Mouse (Mus musculus) embryonic facial prominence, embryonic 14.5 days (tissue): ENCODE data around the gene Hist1h3b. TPM values are rescaled to one million over a fixed set of nuclear protein-coding genes. Genes with fewer than 3 reads are reported as not detected.

Source experiments
- ATAC-seq: fragments of 200-750 bp; cut with Nextera tagmentation; 2 replicates; pipeline ENCODE4 v1.8.0; 2017; ENCODE audit warnings: low read depth, moderate number of reproducible peaks, moderate TSS enrichment
- DNase-seq: peaks from one replicate; pipeline ENCODE4 v3.0.0-alpha.2; 2015; ENCODE audit warnings: low spot score
- H3K27ac ChIP-seq: fragments of 300-500 bp; sonication (generic); replicated peaks from 2 replicates; pipeline ENCODE4 v1.5.1; 2014; ENCODE audit warnings: low read depth, mild to moderate bottlenecking, low read length, moderate library complexity
- H3K27me3 ChIP-seq: fragments of 300-500 bp; sonication (generic); replicated peaks from 2 replicates; pipeline ENCODE4 v1.6.1; 2014; ENCODE audit warnings: low read length; ENCODE audit not compliant: control insufficient read depth, insufficient read depth
- H3K36me3 ChIP-seq: fragments of 300-500 bp; sonication (generic); 2 replicates; pipeline ENCODE4 v1.6.1; 2014; ENCODE audit warnings: low read length, mixed read lengths; ENCODE audit not compliant: control insufficient read depth, insufficient read depth
- H3K4me1 ChIP-seq: fragments of 300-500 bp; sonication (generic); 2 replicates; pipeline ENCODE4 v1.6.1; 2014; ENCODE audit warnings: antibody characterized with exemption, low read length; ENCODE audit not compliant: control insufficient read depth, insufficient read depth
- H3K4me2 ChIP-seq: fragments of 300-500 bp; sonication (generic); 2 replicates; pipeline ENCODE4 v1.6.1; 2014; ENCODE audit warnings: low read depth, mild to moderate bottlenecking, low read length, moderate library complexity, mixed read lengths
- H3K4me3 ChIP-seq: fragments of 300-500 bp; sonication (generic); 2 replicates; pipeline ENCODE4 v1.5.1; 2014; ENCODE audit warnings: low read depth, mild to moderate bottlenecking, low read length
- H3K9ac ChIP-seq: fragments of 300-500 bp; sonication (generic); 2 replicates; pipeline ENCODE4 v1.6.1; 2014; ENCODE audit warnings: low read depth, mild to moderate bottlenecking, low read length, moderate library complexity, mixed read lengths
- H3K9me3 ChIP-seq: fragments of 300-500 bp; sonication (generic); 2 replicates; pipeline ENCODE4 v1.6.1; 2016; ENCODE audit warnings: low read length; ENCODE audit not compliant: control insufficient read depth
- WGBS: fragments of 180-500 bp; shearing (Covaris S2); extraction: QIAGEN DNeasy Blood & Tissue Kit; methylation state at CpG from one replicate; pipeline ENCODE4 v1.1.7; 2014; 5-methylcytosine and 5-hydroxymethylcytosine counted together
- microRNA-seq: library from miRNA; unstranded; fragments of <30 nt; microRNA quantifications from one replicate; pipeline ENCODE4, GENCODE M21; 2016; ENCODE audit warnings: borderline number of aligned reads
- polyA plus RNA-seq: library from polyadenylated mRNA; unstranded; fragments of >200 nt; fragmentation: Nextera tagmentation; extraction: Ambion mirVana; gene quantifications from 2 replicates; pipeline ENCODE4 v1.2.1, GENCODE M21; 2014

Gene Hist1h3b
- polyA plus RNA-seq, 1 experiment from 2014 or later = 6.6 TPM

GRCm38 (mm10) chr13:23772561-23773313 lies 20.7 kb downstream of the Hist1h3b start:
- WGBS = 20% methylated on average over 21 of the region's 21 CpGs
- Histone ChIP-seq H3K4me1 (peaks cover 5% of the 10 kb centered on the region; the same call in 1 of the 2 replicates), H3K27ac (no peak overlapping the region), H3K27me3 (no peaks in the 10 kb centered on the region), H3K9ac (no peak overlapping the region), H3K36me3 (no peaks in the 10 kb centered on the region), H3K9me3 (no peaks in the 10 kb centered on the region), H3K4me3 (0 out of 2 replicates have a peak overlapping the region, but pooled peaks have one; percentile 3), H3K4me2 (peak overlapping the region; percentile 46)
- DNase-seq (peak; percentile 87), ATAC-seq (peak; percentile 93)

GRCm38 (mm10) chr13:23778339-23778738 lies 26.3 kb downstream of the Hist1h3b start:
- DNase-seq (no peak), ATAC-seq (no peak)
- no peak overlapping the region for H3K4me3 ChIP-seq
- no peak overlapping the region for H3K27ac ChIP-seq
- no peak overlapping the region for H3K4me2 ChIP-seq
- H3K4me1 ChIP-seq = no peaks in the 10 kb centered on the region
- H3K27me3 ChIP-seq = no peaks in the 10 kb centered on the region
- H3K9ac ChIP-seq = no peak overlapping the region
- no peaks in the 10 kb centered on the region for H3K36me3 ChIP-seq
- no peaks in the 10 kb centered on the region for H3K9me3 ChIP-seq
- 92% methylated on average over 7 of the region's 7 CpGs for WGBS

DNA sequence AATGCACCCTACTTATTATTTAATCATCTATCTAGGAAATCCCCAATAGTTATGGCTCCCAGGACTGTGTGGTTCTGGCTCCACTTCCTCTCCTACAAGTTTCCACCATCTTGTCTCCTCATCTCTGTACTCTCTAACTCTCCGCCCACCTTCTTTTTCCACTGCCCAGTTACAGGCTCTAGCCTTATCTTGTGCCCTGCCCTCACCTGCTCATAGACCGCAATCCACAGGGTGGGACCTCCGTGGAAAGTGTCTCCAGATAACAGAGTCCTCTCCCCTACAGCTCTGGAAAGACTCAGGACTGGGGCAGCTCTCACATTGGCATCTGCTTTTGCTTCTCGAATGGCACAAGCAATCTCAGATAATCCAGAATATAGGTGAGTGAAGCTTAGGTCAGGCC lies 27.0 kb downstream of the Hist1h3b start:
- Histone ChIP-seq H3K27me3 (no peaks in the 10 kb centered on the region), H3K4me3 (no peak overlapping the region), H3K4me1 (no peaks in the 10 kb centered on the region), H3K27ac (no peak overlapping the region), H3K9me3 (no peaks in the 10 kb centered on the region), H3K4me2 (no peak overlapping the region), H3K36me3 (no peaks in the 10 kb centered on the region), H3K9ac (no peak overlapping the region)
- 84% methylated on average over 4 of the region's 4 CpGs for WGBS
- DNase-seq = no peak
- no peak for ATAC-seq

GRCm38 (mm10) chr13:23792520-23792919 lies 40.5 kb downstream of the Hist1h3b start:
- WGBS = 42% methylated on average over 2 of the region's 2 CpGs

DNA sequence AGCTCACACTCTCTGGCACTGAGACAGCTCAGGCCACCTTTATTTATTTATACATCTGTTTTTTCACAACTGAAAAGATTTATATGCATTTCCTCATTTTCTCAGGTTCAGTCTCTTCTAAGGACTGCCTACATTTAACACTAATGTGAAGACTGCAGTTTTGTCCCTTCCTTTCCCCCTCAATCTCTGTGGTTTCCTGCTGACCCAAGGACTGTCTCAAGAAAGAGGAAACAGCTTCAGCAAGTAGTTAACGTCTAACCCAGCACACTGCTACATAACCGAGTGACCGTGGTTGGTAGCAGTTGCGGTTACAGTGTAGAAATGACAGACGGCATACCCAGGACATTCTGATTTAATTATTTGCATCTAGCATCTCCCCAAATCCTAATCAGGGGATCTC lies 47.3 kb downstream of the Hist1h3b start:
- Histone ChIP-seq H3K4me1 (no peaks in the 10 kb centered on the region), H3K4me3 (no peak overlapping the region), H3K4me2 (no peak overlapping the region), H3K27ac (no peak overlapping the region), H3K27me3 (no peaks in the 10 kb centered on the region), H3K9me3 (no peaks in the 10 kb centered on the region), H3K9ac (no peak overlapping the region), H3K36me3 (no peaks in the 10 kb centered on the region)
- DNase-seq = no peak
- 52% methylated on average over 5 of the region's 5 CpGs for WGBS
- ATAC-seq = no peak

More at GRCm38 (mm10) chr13:23792520-23792919, 40.5 kb downstream of the Hist1h3b start:
- Histone ChIP-seq H3K27ac (no peak overlapping the region), H3K4me2 (no peak overlapping the region), H3K9me3 (no peaks in the 10 kb centered on the region), H3K4me1 (no peaks in the 10 kb centered on the region), H3K27me3 (no peaks in the 10 kb centered on the region), H3K36me3 (no peaks in the 10 kb centered on the region), H3K9ac (no peak overlapping the region), H3K4me3 (no peak overlapping the region)
- DNase-seq (peak; percentile 81), ATAC-seq (no peak)

Small RNAs within 50 kb of the gene (microRNA-seq; reads per million reads assigned to microRNA genes)
- gene Gm44314 (not detected), gene Gm44484 (not detected)

Other genes starting within 250 kb of the Hist1h3b start
- 5.1 and 5.6 TPM in 2 replicates for gene Hist1h4h, start 221.2 kb upstream of the Hist1h3b start, polyA plus RNA-seq
- gene Hist1h2af, start 218.4 kb upstream of the Hist1h3b start, polyA plus RNA-seq = 5.2 and 7.0 TPM in 2 replicates
- gene Hist1h3g, start 216.8 kb upstream of the Hist1h3b start, polyA plus RNA-seq = 3.7 and 4.1 TPM in 2 replicates
- gene Hist1h2bh, start 208.9 kb upstream of the Hist1h3b start, polyA plus RNA-seq = 0.76 and 0.77 TPM in 2 replicates
- gene Hist1h3f, start 208.2 kb upstream of the Hist1h3b start, polyA plus RNA-seq = 0.71 and 1.0 TPM in 2 replicates
- gene Hist1h4f, start 200.6 kb upstream of the Hist1h3b start, polyA plus RNA-seq = 0.84 and 0.88 TPM in 2 replicates
- 0.60 TPM in 2 replicates for gene Hist1h1d, start 199.0 kb upstream of the Hist1h3b start, polyA plus RNA-seq
- gene Hist1h3e, start 189.9 kb upstream of the Hist1h3b start, polyA plus RNA-seq = 4.4 and 6.1 TPM in 2 replicates
- 93.4 and 108 TPM in 2 replicates for gene Hist1h2ae, start 181.0 kb upstream of the Hist1h3b start, polyA plus RNA-seq
- gene Hist1h2bg, start 180.9 kb upstream of the Hist1h3b start, polyA plus RNA-seq = 5.1 and 5.3 TPM in 2 replicates
- gene Hist1h2bf, start 178.1 kb upstream of the Hist1h3b start, polyA plus RNA-seq = 3.6 and 4.1 TPM in 2 replicates
- gene Hist1h2ad, start 177.9 kb upstream of the Hist1h3b start, polyA plus RNA-seq = 1.6 and 2.8 TPM in 2 replicates
- 5.2 and 7.2 TPM in 2 replicates for gene Hist1h3d, start 176.5 kb upstream of the Hist1h3b start, polyA plus RNA-seq
- gene Hist1h4d, start 170.7 kb upstream of the Hist1h3b start, polyA plus RNA-seq = 74.5 and 84.0 TPM in 2 replicates
- gene Hist1h2be, start 131.1 kb upstream of the Hist1h3b start, polyA plus RNA-seq = 1.5 and 2.2 TPM in 2 replicates
- gene Hist1h1e, start 129.7 kb upstream of the Hist1h3b start, polyA plus RNA-seq = 12.8 and 15.7 TPM in 2 replicates
- gene Hist1h2ac, start 68.3 kb upstream of the Hist1h3b start, polyA plus RNA-seq = 1.2 and 1.3 TPM in 2 replicates
- gene Hist1h2bc, start 68.1 kb upstream of the Hist1h3b start, polyA plus RNA-seq = 52.7 and 78.2 TPM in 2 replicates
- 0.19 and 0.31 TPM in 2 replicates for gene Hist1h1t, start 56.5 kb upstream of the Hist1h3b start, polyA plus RNA-seq
- 5.7 and 5.8 TPM in 2 replicates for gene Hist1h4c, start 53.8 kb upstream of the Hist1h3b start, polyA plus RNA-seq
- gene Hfe, start 41.4 kb upstream of the Hist1h3b start, polyA plus RNA-seq = 9.6 and 10.3 TPM in 2 replicates
- 36.1 and 37.8 TPM in 2 replicates for gene Hist1h1c, start 13.5 kb upstream of the Hist1h3b start, polyA plus RNA-seq
- gene Hist1h3c, start 6.7 kb upstream of the Hist1h3b start, polyA plus RNA-seq = 5.1 and 7.5 TPM in 2 replicates
- gene Hist1h2bb, start 5.5 kb upstream of the Hist1h3b start, polyA plus RNA-seq = 1.2 and 2.1 TPM in 2 replicates
- 30.2 and 32.6 TPM in 2 replicates for gene Hist1h2ab, start 1.1 kb upstream of the Hist1h3b start, polyA plus RNA-seq
- gene Hist1h4b, start 4.7 kb downstream of the Hist1h3b start, polyA plus RNA-seq = 3.5 and 4.7 TPM in 2 replicates
- gene Hist1h4a, start 9.0 kb downstream of the Hist1h3b start, polyA plus RNA-seq = 0.68 and 0.74 TPM in 2 replicates
- gene Hist1h3a, start 10.1 kb downstream of the Hist1h3b start, polyA plus RNA-seq = 3.7 and 4.9 TPM in 2 replicates
- gene Hist1h1a, start 11.4 kb downstream of the Hist1h3b start, polyA plus RNA-seq = 3.2 and 3.5 TPM in 2 replicates
- 0.31 TPM in 1 of 2 replicates, not detected in the other for gene Trim38, start 17.6 kb downstream of the Hist1h3b start, polyA plus RNA-seq
- gene Slc17a2, start 54.7 kb downstream of the Hist1h3b start, polyA plus RNA-seq = not detected in 2 replicates
- gene Slc17a3, start 87.2 kb downstream of the Hist1h3b start, polyA plus RNA-seq = 0.52 and 0.56 TPM in 2 replicates
- not detected in 2 replicates for gene Slc17a1, start 115.5 kb downstream of the Hist1h3b start, polyA plus RNA-seq
- 0.10 TPM in 1 of 2 replicates, not detected in the other for gene Slc17a4, start 162.7 kb downstream of the Hist1h3b start, polyA plus RNA-seq
- not detected in 2 replicates for gene Hist1h2ba, start 181.9 kb downstream of the Hist1h3b start, polyA plus RNA-seq
- not detected in 2 replicates for gene Hist1h2aa, start 182.2 kb downstream of the Hist1h3b start, polyA plus RNA-seq
- gene Scgn, start 238.9 kb downstream of the Hist1h3b start, polyA plus RNA-seq = 0.32 and 0.38 TPM in 2 replicates